Mouse (Mus musculus) small intestine, adult 2 months (tissue): ENCODE measurements around the gene 4930578G10Rik.

ENCODE experiments used
- CTCF ChIP-seq: fragments of 200-500 bp; IDR thresholded peaks from 2 replicates; pipeline ENCODE4 v1.5.1; 2012; ENCODE audit warnings: low read depth, mild to moderate bottlenecking, control low read depth, inconsistent platforms, low read length, moderate library complexity, mixed read lengths; ENCODE audit not compliant: insufficient replicate concordance, insufficient read length; ENCODE audit errors: extremely low read depth
- POLR2A ChIP-seq: fragments of 200-500 bp; IDR thresholded peaks from 2 replicates; pipeline ENCODE4 v1.6.1; 2012; ENCODE audit warnings: low read depth, mild to moderate bottlenecking, control low read depth, inconsistent platforms, low read length, moderate library complexity

DNA sequence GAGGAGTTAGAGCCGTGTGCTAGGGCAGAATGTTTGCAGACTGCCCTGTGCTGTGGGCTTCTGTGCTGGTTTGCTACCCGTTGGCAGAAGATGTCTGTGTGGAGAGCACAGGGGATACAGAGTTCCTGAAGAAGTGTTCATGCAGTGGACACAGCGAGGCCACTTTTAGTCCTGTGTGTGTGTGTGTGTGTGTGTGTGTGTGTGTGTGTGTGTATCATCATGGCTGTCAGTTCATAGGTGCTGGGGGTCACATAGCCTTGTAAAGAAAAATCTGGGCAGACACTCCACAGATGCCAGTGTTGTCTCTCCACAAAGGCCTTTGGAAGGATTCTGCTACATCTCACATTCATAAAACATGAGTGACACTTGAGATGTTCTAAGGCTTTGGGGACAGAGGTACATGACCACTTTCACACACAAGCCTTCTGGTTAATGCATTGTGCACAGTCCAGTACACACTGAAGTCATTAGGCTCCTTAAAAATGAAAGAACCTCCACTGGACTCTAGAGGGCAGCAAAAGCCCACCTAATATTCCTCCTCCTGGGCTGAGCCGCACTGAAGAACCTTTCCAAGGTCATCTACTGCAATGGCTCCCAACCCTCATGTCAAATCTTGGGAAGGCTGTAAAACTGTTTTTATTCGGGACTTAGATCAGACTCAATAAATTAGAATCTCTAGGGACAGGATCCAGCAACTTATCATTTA is 141.4 kb downstream of the 4930578G10Rik start:
- TF ChIP-seq CTCF = peak; percentile 43; the same call in 1 of the 2 replicates
- no peak for TF ChIP-seq POLR2A
